Comparison of ENCODE assay signal across 8 mouse cellular contexts in genomic region chr7:137478621-137478982, GRCm38 (mm10). TPM values are rescaled to one million over a fixed set of nuclear protein-coding genes. Genes with fewer than 3 reads are reported as not detected.
DNase-seq lines count a peak whose midpoint lies in the region; ATAC-seq and TF ChIP-seq lines count a peak whose summit lies in the region.

No protein-coding gene starts in this region.

- H3K4me3 ChIP-seq in heart, embryonic 11.5 days (ENCODE audit: low read depth, low read length), result no peak overlapping the region; the same call in 1 of the 2 replicates
- peak overlapping the region; percentile 29 to 56; a peak in 3 of 4 replicates for H3K4me3 ChIP-seq in MEL (ENCODE audit: control insufficient read depth in 1 of 2, insufficient read depth in 1 of 2, low read depth in 2 of 2, low read length in 2 of 2)
- peak overlapping the region; percentile 21 for H3K4me3 ChIP-seq in hindbrain, embryonic 12.5 days

- no peak for DNase-seq in heart, postnatal 14 days
- DNase-seq in MEL (ENCODE audit: low read depth, low spot score), result no peak
- no peak for DNase-seq in frontal cortex, postnatal 25 days (ENCODE audit: low spot score in 2 of 2)
- no peak for DNase-seq in adrenal gland, postnatal 14 days
- DNase-seq in adrenal gland, postnatal 4 days (ENCODE audit: low spot score in 2 of 2), result no peak

- WGBS in heart, embryonic 11.5 days (ENCODE audit: insufficient replicate concordance), result 23% methylated on average over 5 of the region's 5 CpGs
- 27% methylated on average over 5 of the region's 5 CpGs for WGBS in hindbrain, embryonic 12.5 days

- TF ChIP-seq EP300 in MEL (IDR thresholded peaks at IDR 0.05; ENCODE audit: low read depth in 1 of 2, low read length in 2 of 2), result no peak

- no peak for TF ChIP-seq CTCF in MEL (IDR thresholded peaks at IDR 0.05 in 2 of 3, conservative IDR thresholded peaks at IDR 0.05 in 1 of 3; ENCODE audit: control insufficient read depth in 1 of 3, insufficient read depth in 1 of 3, low read depth in 2 of 3, low read length in 3 of 3, poor library complexity in 1 of 3, severe bottlenecking in 1 of 3)

- H3K79me2 ChIP-seq in MEL (ENCODE audit: control insufficient read depth, insufficient read depth, low read length, poor library complexity), result no peaks in the 10 kb centered on the region

- H3K9ac ChIP-seq in heart, embryonic 11.5 days (ENCODE audit: low read depth, low read length), result no peak overlapping the region
- H3K9ac ChIP-seq in MEL (ENCODE audit: control insufficient read depth, low read depth, low read length, poor library complexity, severe bottlenecking), result peak overlapping the region; percentile 47
- peak overlapping the region; percentile 51; the same call in 1 of the 2 replicates for H3K9ac ChIP-seq in hindbrain, embryonic 12.5 days

- TF ChIP-seq RAD21 in MEL (IDR thresholded peaks at IDR 0.05; ENCODE audit: low read depth, low read length), result no peak

- H3K27me3 ChIP-seq in heart, embryonic 11.5 days (ENCODE audit: control insufficient read depth, insufficient read depth, low read length), result peaks cover 9% of the 10 kb centered on the region; the same call in 1 of the 2 replicates
- no peaks in the 10 kb centered on the region for H3K27me3 ChIP-seq in MEL (ENCODE audit: control insufficient read depth in 1 of 2, insufficient read depth in 2 of 2, low read length in 2 of 2)
- H3K27me3 ChIP-seq in hindbrain, embryonic 12.5 days, result no peaks in the 10 kb centered on the region; the same call in 1 of the 2 replicates

- H3K27ac ChIP-seq in heart, embryonic 11.5 days (ENCODE audit: low read depth, low read length), result no peak overlapping the region
- no peak overlapping the region for H3K27ac ChIP-seq in MEL (ENCODE audit: control insufficient read depth, low read depth, low read length)
- no peak overlapping the region for H3K27ac ChIP-seq in hindbrain, embryonic 12.5 days

- no peak for TF ChIP-seq POLR2A in MEL (IDR thresholded peaks at IDR 0.05; ENCODE audit: control insufficient read depth in 1 of 2, insufficient read depth in 1 of 2, low read depth in 1 of 2, low read length in 2 of 2, poor library complexity in 1 of 2)

- intact Hi-C loops in heart, postnatal 14 days (cut with DNase I), result loop anchor here (2.0 to 5.0 kb wide), 4 partner anchors 72 to 1349 kb away; no protein-coding TSS in a partner anchor

- no peaks in the 10 kb centered on the region for H3K4me1 ChIP-seq in heart, embryonic 11.5 days (ENCODE audit: control insufficient read depth, insufficient read depth, low read length)
- no peaks in the 10 kb centered on the region for H3K4me1 ChIP-seq in MEL (ENCODE audit: control insufficient read depth in 1 of 2, insufficient read depth in 2 of 2, low read length in 2 of 2)
- no peaks in the 10 kb centered on the region for H3K4me1 ChIP-seq in hindbrain, embryonic 12.5 days

- H3K9me3 ChIP-seq in heart, embryonic 11.5 days (replicated peaks; ENCODE audit: control insufficient read depth, low read length), result no peaks in the 10 kb centered on the region
- H3K9me3 ChIP-seq in MEL (replicated peaks; ENCODE audit: insufficient read depth, low read length), result no peaks in the 10 kb centered on the region
- no peaks in the 10 kb centered on the region for H3K9me3 ChIP-seq in hindbrain, embryonic 12.5 days (replicated peaks)

- ATAC-seq in heart, embryonic 11.5 days (replicated peaks; ENCODE audit: insufficient number of reproducible peaks, low FRiP score, low TSS enrichment), result no peak
- peak; percentile 54 for ATAC-seq in hindbrain, embryonic 12.5 days (ENCODE audit: low FRiP score)
- ATAC-seq in megakaryocyte-erythroid progenitor cell, adult 5-6 weeks (replicated peaks; ENCODE audit: low FRiP score, low TSS enrichment, poor library complexity, severe bottlenecking), result peak; percentile 51

- H3K36me3 ChIP-seq in heart, embryonic 11.5 days (ENCODE audit: control insufficient read depth, insufficient read depth, low read length), result no peaks in the 10 kb centered on the region
- no peaks in the 10 kb centered on the region for H3K36me3 ChIP-seq in MEL (ENCODE audit: control insufficient read depth in 1 of 2, insufficient read depth in 2 of 2, low read length in 2 of 2)
- no peaks in the 10 kb centered on the region for H3K36me3 ChIP-seq in hindbrain, embryonic 12.5 days

- H3K4me2 ChIP-seq in heart, embryonic 11.5 days, result peak overlapping the region; percentile 53
- H3K4me2 ChIP-seq in hindbrain, embryonic 12.5 days (replicated peaks), result peak overlapping the region; percentile 48

TF ChIP-seq in MEL, 35 proteins besides CTCF, POLR2A, EP300 and RAD21:
- no peak for TF ChIP-seq JUND (IDR thresholded peaks at IDR 0.05; ENCODE audit: low read depth, low read length)
- TF ChIP-seq KAT2A (conservative IDR thresholded peaks at IDR 0.05; ENCODE audit: low read depth, low read length), result no peak
- TF ChIP-seq CHD1 (IDR thresholded peaks at IDR 0.05; ENCODE audit: low read depth, low read length), result no peak
TF ChIP-seq in MEL: peak in this region for 0.

RNA-seq across cellular contexts. Expression of gene Glrx3, which starts 41.2 kb away (rescaled TPM):
- polyA plus RNA-seq in heart, embryonic 11.5 days (2014; fragmentation: Nextera tagmentation; extraction: Ambion mirVana), result 202 and 211 TPM in 2 replicates
- 100 to 1,000 TPM; 115 to 129 TPM for total RNA-seq in heart, postnatal 14 days (2021)
- 174 and 175 TPM in 2 replicates for total RNA-seq in MEL (2012; rRNA removed)
- 100 to 1,000 TPM; 279 to 290 TPM for polyA plus RNA-seq in MEL (2012; ENCODE audit: insufficient read depth in 1 of 2, insufficient read length in 2 of 2, low read depth in 1 of 2, low replicate concordance in 2 of 2, missing spikeins in 1 of 2)
- 262 and 266 TPM in 2 replicates for polyA plus RNA-seq in hindbrain, embryonic 12.5 days (2016; fragmentation: Nextera tagmentation; extraction: Ambion mirVana)
- 139 and 143 TPM in 2 replicates for total RNA-seq in megakaryocyte-erythroid progenitor cell, adult 5-6 weeks (2014; fragmentation: Nextera tagmentation)
- total RNA-seq in megakaryocyte-erythroid progenitor cell, adult 5-6 weeks (2017), result 194 and 229 TPM in 2 replicates
- total RNA-seq in adrenal gland, postnatal 14 days (2021), result 120 and 124 TPM in 2 replicates
- total RNA-seq in adrenal gland, postnatal 4 days (2021), result 100 to 1,000 TPM; 102 to 103 TPM
